7 mouse cellular contexts compared by ENCODE assay signal in the genomic region with DNA sequence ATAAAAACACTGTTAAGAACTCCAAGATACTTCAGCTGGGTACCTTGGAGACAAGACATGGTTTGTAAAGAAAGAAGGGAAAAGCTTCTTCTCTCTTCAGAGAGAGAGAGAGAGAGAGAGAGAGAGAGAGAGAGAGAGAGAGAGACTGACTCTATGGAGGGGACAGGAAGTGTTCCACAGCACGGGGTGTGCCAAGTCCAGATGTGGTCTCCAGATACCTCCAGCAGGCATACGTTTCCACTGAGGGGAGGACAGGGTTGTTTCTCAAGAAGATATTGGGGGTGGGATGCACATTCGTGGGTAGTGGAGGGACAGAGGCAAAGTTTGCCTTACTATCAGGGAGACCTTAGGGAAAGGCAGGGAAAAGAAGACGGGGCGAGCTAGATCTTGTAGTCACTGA. TPM values are rescaled to one million over a fixed set of nuclear protein-coding genes. Genes with fewer than 3 reads are reported as not detected.
DNase-seq lines count a peak whose midpoint lies in the region; ATAC-seq and TF ChIP-seq lines count a peak whose summit lies in the region.

No protein-coding gene starts in this region.

- H3K27me3 ChIP-seq in midbrain, embryonic 15.5 days (replicated peaks): peaks cover 14% of the 10 kb centered on the region; the same call in 1 of the 2 replicates

- no peak for TF ChIP-seq POLR2A in bone marrow, adult 2 months (IDR thresholded peaks at IDR 0.05; ENCODE audit: borderline replicate concordance, control insufficient read depth, low read depth, low read length)

- WGBS in bone marrow, adult 2 months: 37% methylated on average over 5 of the region's 5 CpGs
- 58% methylated on average over 5 of the region's 5 CpGs for WGBS in midbrain, embryonic 15.5 days

- no peak overlapping the region for H3K4me3 ChIP-seq in left cerebral cortex, adult 2 months
- H3K4me3 ChIP-seq in bone marrow, adult 2 months (replicated peaks; ENCODE audit: control insufficient read depth, low read depth, low read length): no peak overlapping the region
- peak overlapping the region; percentile 84 for H3K4me3 ChIP-seq in midbrain, embryonic 15.5 days

- no peak for TF ChIP-seq CTCF in left cerebral cortex, adult 2 months (IDR thresholded peaks at IDR 0.05)
- no peak for TF ChIP-seq CTCF in bone marrow, adult 2 months (IDR thresholded peaks at IDR 0.05; ENCODE audit: control insufficient read depth, insufficient read depth, low read length)

- no peak for DNase-seq in left cerebral cortex, adult 2 months (ENCODE audit: extremely low spot score in 1 of 2, low spot score in 2 of 2)
- DNase-seq in left cerebral cortex, postnatal 25 days (ENCODE audit: low spot score in 2 of 2): no peak
- DNase-seq in frontal cortex, postnatal 10 days (ENCODE audit: low spot score in 2 of 2): no peak
- DNase-seq in right cerebral cortex, adult 18-20 months: no peak

- intact Hi-C loops in left cerebral cortex, adult 2 months (cut with DNase I): no loop called here
- intact Hi-C loops in left cerebral cortex, postnatal 25 days (cut with DNase I): no loop called here

- 0 out of 2 replicates have a peak, but pooled peaks have one; percentile 31 for ATAC-seq in erythroblast, adult 5-6 weeks (replicated peaks; ENCODE audit: low FRiP score, poor library complexity, severe bottlenecking)
- ATAC-seq in midbrain, embryonic 15.5 days (replicated peaks): no peak

- H3K9me3 ChIP-seq in midbrain, embryonic 15.5 days: no peaks in the 10 kb centered on the region

- peaks cover 1% of the 10 kb centered on the region; the same call in 1 of the 2 replicates for H3K4me1 ChIP-seq in bone marrow, adult 2 months (ENCODE audit: control insufficient read depth, insufficient read depth, low read length)
- peaks cover 32% of the 10 kb centered on the region for H3K4me1 ChIP-seq in midbrain, embryonic 15.5 days

- H3K27ac ChIP-seq in left cerebral cortex, adult 2 months: peak overlapping the region; percentile 99
- H3K27ac ChIP-seq in bone marrow, adult 2 months (ENCODE audit: control insufficient read depth, insufficient read depth, low read depth, low read length, poor library complexity): 0 out of 2 replicates have a peak overlapping the region, but pooled peaks have one; percentile 85
- no peak overlapping the region for H3K27ac ChIP-seq in midbrain, embryonic 15.5 days

- H3K9ac ChIP-seq in midbrain, embryonic 15.5 days: no peak overlapping the region

- no peaks in the 10 kb centered on the region for H3K36me3 ChIP-seq in midbrain, embryonic 15.5 days (replicated peaks)

- H3K4me2 ChIP-seq in midbrain, embryonic 15.5 days: peak overlapping the region; percentile 84; the same call in 1 of the 2 replicates

RNA-seq across cellular contexts. Expression of gene Sept8, which starts 0.3 kb away (rescaled TPM):
- 100 to 1,000 TPM; 304 to 314 TPM for total RNA-seq in left cerebral cortex, adult 2 months (2021)
- total RNA-seq in left cerebral cortex, postnatal 25 days (2021): 100 to 1,000 TPM; 299 to 327 TPM
- 38.7 and 52.2 TPM in 2 replicates for polyA plus RNA-seq in bone marrow, adult 2 months (2011; ENCODE audit: insufficient read depth, insufficient read length, low replicate concordance, missing spikeins)
- total RNA-seq in erythroblast, adult 5-6 weeks (2015; ENCODE audit: low replicate concordance): 28.1 and 29.9 TPM in 2 replicates
- total RNA-seq in erythroblast, adult 5-6 weeks (2017; ENCODE audit: low replicate concordance): 31.2 and 60.5 TPM in 2 replicates
- 18.4 TPM in 2 replicates for polyA plus RNA-seq in midbrain, embryonic 15.5 days (2015; fragmentation: Nextera tagmentation; extraction: Ambion mirVana)

RNA-seq across cellular contexts. Expression of gene Sowaha, which starts 38.7 kb away (rescaled TPM):
- total RNA-seq in left cerebral cortex, adult 2 months (2021): 10 to 100 TPM; 68.8 to 83.8 TPM
- 10 to 100 TPM; 79.1 to 79.3 TPM for total RNA-seq in left cerebral cortex, postnatal 25 days (2021)
- polyA plus RNA-seq in bone marrow, adult 2 months (2011; ENCODE audit: insufficient read depth, insufficient read length, low replicate concordance, missing spikeins): 8.2 and 13.3 TPM in 2 replicates
- 178 and 210 TPM in 2 replicates for total RNA-seq in erythroblast, adult 5-6 weeks (2015; ENCODE audit: low replicate concordance)
- total RNA-seq in erythroblast, adult 5-6 weeks (2017; ENCODE audit: low replicate concordance): 298 and 357 TPM in 2 replicates
- 0.99 and 1.1 TPM in 2 replicates for polyA plus RNA-seq in midbrain, embryonic 15.5 days (2015; fragmentation: Nextera tagmentation; extraction: Ambion mirVana)

RNA-seq across cellular contexts. Expression of gene Gm9945, which starts 38.8 kb away (rescaled TPM):
- total RNA-seq in left cerebral cortex, adult 2 months (2021): 1 to 10 TPM; 1.8 to 2.2 TPM
- total RNA-seq in left cerebral cortex, postnatal 25 days (2021): 1 to 10 TPM; 3.3 TPM
- not detected in 2 replicates for polyA plus RNA-seq in bone marrow, adult 2 months (2011; ENCODE audit: insufficient read depth, insufficient read length, low replicate concordance, missing spikeins)
- 2.3 and 2.5 TPM in 2 replicates for total RNA-seq in erythroblast, adult 5-6 weeks (2015; ENCODE audit: low replicate concordance)
- total RNA-seq in erythroblast, adult 5-6 weeks (2017; ENCODE audit: low replicate concordance): 5.2 and 6.7 TPM in 2 replicates
- polyA plus RNA-seq in midbrain, embryonic 15.5 days (2015; fragmentation: Nextera tagmentation; extraction: Ambion mirVana): 0.39 TPM in 1 of 2 replicates, not detected in the other

RNA-seq across cellular contexts. Expression of gene Kif3a, which starts 48.4 kb away (rescaled TPM):
- 100 to 1,000 TPM; 127 to 131 TPM for total RNA-seq in left cerebral cortex, adult 2 months (2021)
- 100 to 1,000 TPM; 129 to 130 TPM for total RNA-seq in left cerebral cortex, postnatal 25 days (2021)
- 3.7 and 4.5 TPM in 2 replicates for polyA plus RNA-seq in bone marrow, adult 2 months (2011; ENCODE audit: insufficient read depth, insufficient read length, low replicate concordance, missing spikeins)
- 1.3 and 4.4 TPM in 2 replicates for total RNA-seq in erythroblast, adult 5-6 weeks (2015; ENCODE audit: low replicate concordance)
- total RNA-seq in erythroblast, adult 5-6 weeks (2017; ENCODE audit: low replicate concordance): 2.8 and 5.2 TPM in 2 replicates
- 345 and 349 TPM in 2 replicates for polyA plus RNA-seq in midbrain, embryonic 15.5 days (2015; fragmentation: Nextera tagmentation; extraction: Ambion mirVana)

RNA-seq across cellular contexts. Expression of gene Gm9837, which starts 48.5 kb away (rescaled TPM):
- under 1 TPM in 1 of 2 experiments, not detected in 1; 0.84 TPM for total RNA-seq in left cerebral cortex, adult 2 months (2021)
- not detected for total RNA-seq in left cerebral cortex, postnatal 25 days (2021)
- not detected in 2 replicates for polyA plus RNA-seq in bone marrow, adult 2 months (2011; ENCODE audit: insufficient read depth, insufficient read length, low replicate concordance, missing spikeins)
- not detected in 2 replicates for total RNA-seq in erythroblast, adult 5-6 weeks (2015; ENCODE audit: low replicate concordance)
- total RNA-seq in erythroblast, adult 5-6 weeks (2017; ENCODE audit: low replicate concordance): not detected in 2 replicates
- not detected in 2 replicates for polyA plus RNA-seq in midbrain, embryonic 15.5 days (2015; fragmentation: Nextera tagmentation; extraction: Ambion mirVana)

Comparison
In these comparisons a context has a peak if more than half of its experiments do, and no peak if none do; other contexts are left out.
1. RNA of gene Sept8, which starts 0.3 kb away (total RNA-seq): 299 to 327 TPM in left cerebral cortex, postnatal 25 days and 304 to 314 TPM in left cerebral cortex, adult 2 months; 28.1 to 60.5 TPM in erythroblast, adult 5-6 weeks; every median in the first group is over 4 times any median in the second.